8 mouse cellular contexts compared by ENCODE assay signal in the genomic region with DNA sequence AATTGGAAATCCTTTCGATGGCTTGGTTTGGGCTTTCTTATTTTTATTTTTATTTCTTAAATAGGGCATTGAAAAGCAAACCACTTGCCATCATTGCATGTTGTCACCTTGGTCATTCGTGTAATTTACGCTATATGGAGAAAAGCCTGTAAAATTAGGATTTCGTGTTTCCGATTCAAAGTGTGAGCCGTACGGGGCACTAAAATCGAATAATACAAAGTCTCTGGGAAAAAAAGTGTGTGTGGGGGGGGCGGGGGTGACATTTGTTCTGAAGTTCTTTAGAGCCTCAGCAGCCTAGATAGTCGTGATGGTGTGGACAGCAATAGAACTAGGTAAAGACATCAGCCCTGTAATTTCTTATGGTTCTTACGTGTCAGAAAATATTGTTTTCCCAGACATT. TPM values are rescaled to one million over a fixed set of nuclear protein-coding genes. Genes with fewer than 3 reads are reported as not detected.
A peak's percentile ranks its signal among the peaks of the same experiment; 100 is the strongest.
DNase-seq lines count a peak whose midpoint lies in the region; ATAC-seq and TF ChIP-seq lines count a peak whose summit lies in the region.

No protein-coding gene starts in this region.

- no peak for DNase-seq in cerebellum, adult 2 months
- DNase-seq in cerebellum, postnatal 36 days: no peak
- no peak for DNase-seq in stomach, postnatal 0 days (ENCODE audit: low spot score)
- DNase-seq in thymus, postnatal 4 days: no peak
- no peak for DNase-seq in layer of hippocampus, postnatal 10 days (ENCODE audit: low spot score in 2 of 2)

- no peak for TF ChIP-seq EP300 in stomach, postnatal 0 days (optimal IDR thresholded peaks at IDR 0.05)

- no peak for TF ChIP-seq CTCF in cerebellum, adult 2 months (IDR thresholded peaks at IDR 0.05; ENCODE audit: borderline replicate concordance, insufficient read depth, low read depth, low read length)
- TF ChIP-seq CTCF in stomach, postnatal 0 days (IDR thresholded peaks at IDR 0.05; ENCODE audit: low read depth): no peak

- no peaks in the 10 kb centered on the region for H3K4me1 ChIP-seq in cerebellum, adult 2 months (ENCODE audit: control insufficient read depth, insufficient read depth, low read length)
- peaks cover 8% of the 10 kb centered on the region for H3K4me1 ChIP-seq in megakaryocyte, embryonic 14.5 days
- H3K4me1 ChIP-seq in liver, embryonic 12.5 days: no peaks in the 10 kb centered on the region
- no peaks in the 10 kb centered on the region for H3K4me1 ChIP-seq in stomach, postnatal 0 days (replicated peaks; ENCODE audit: control insufficient read depth, insufficient read depth)

- 17% methylated on average over 11 of the region's 11 CpGs for WGBS in cerebellum, adult 2 months
- 69% methylated on average over 11 of the region's 11 CpGs for WGBS in liver, embryonic 12.5 days (ENCODE audit: insufficient replicate concordance)
- 49% methylated on average over 11 of the region's 11 CpGs for WGBS in stomach, postnatal 0 days

- peak overlapping the region; percentile 83 for H3K9ac ChIP-seq in liver, embryonic 12.5 days
- peak overlapping the region; percentile 97 for H3K9ac ChIP-seq in stomach, postnatal 0 days (ENCODE audit: low read length)

- H3K27me3 ChIP-seq in cerebellum, adult 2 months (ENCODE audit: control insufficient read depth, insufficient read depth, low read length): no peaks in the 10 kb centered on the region
- no peaks in the 10 kb centered on the region for H3K27me3 ChIP-seq in megakaryocyte, embryonic 14.5 days (replicated peaks)
- no peaks in the 10 kb centered on the region for H3K27me3 ChIP-seq in liver, embryonic 12.5 days (replicated peaks)
- no peaks in the 10 kb centered on the region for H3K27me3 ChIP-seq in stomach, postnatal 0 days (ENCODE audit: control insufficient read depth, insufficient read depth, low read length)

- peak overlapping the region; percentile 92; the same call in 1 of the 2 replicates for H3K27ac ChIP-seq in cerebellum, adult 2 months (ENCODE audit: insufficient read depth, low read length)
- peak overlapping the region; percentile 76 for H3K27ac ChIP-seq in liver, embryonic 12.5 days
- peak overlapping the region; percentile 97 for H3K27ac ChIP-seq in stomach, postnatal 0 days (replicated peaks)

- H3K36me3 ChIP-seq in megakaryocyte, embryonic 14.5 days (replicated peaks; ENCODE audit: low read length): no peaks in the 10 kb centered on the region
- no peaks in the 10 kb centered on the region for H3K36me3 ChIP-seq in liver, embryonic 12.5 days
- H3K36me3 ChIP-seq in stomach, postnatal 0 days (ENCODE audit: control insufficient read depth, insufficient read depth, low read length): no peaks in the 10 kb centered on the region

- peak overlapping the region; percentile 90 for H3K4me2 ChIP-seq in liver, embryonic 12.5 days
- H3K4me2 ChIP-seq in stomach, postnatal 0 days (replicated peaks; ENCODE audit: low read depth): peak overlapping the region; percentile 79

- TF ChIP-seq POLR2A in cerebellum, adult 2 months (IDR thresholded peaks at IDR 0.05; ENCODE audit: borderline replicate concordance, insufficient read depth, low read length): no peak

- H3K4me3 ChIP-seq in cerebellum, adult 2 months (replicated peaks; ENCODE audit: insufficient read depth, low read depth, low read length): peak overlapping the region; percentile 70
- peak overlapping the region; percentile 95 for H3K4me3 ChIP-seq in megakaryocyte, embryonic 14.5 days (replicated peaks)
- H3K4me3 ChIP-seq in liver, embryonic 12.5 days: peak overlapping the region; percentile 76
- H3K4me3 ChIP-seq in stomach, postnatal 0 days (ENCODE audit: low read depth, low read length): peak overlapping the region; percentile 79

- no peak for ATAC-seq in megakaryocyte, adult 5-6 weeks (ENCODE audit: poor library complexity, severe bottlenecking)
- no peak for ATAC-seq in liver, embryonic 12.5 days
- ATAC-seq in stomach, postnatal 0 days (ENCODE audit: low FRiP score, low TSS enrichment): no peak

- H3K9me3 ChIP-seq in megakaryocyte, embryonic 14.5 days: peaks cover 4% of the 10 kb centered on the region; the same call in 1 of the 2 replicates
- no peaks in the 10 kb centered on the region for H3K9me3 ChIP-seq in liver, embryonic 12.5 days (replicated peaks)
- no peaks in the 10 kb centered on the region for H3K9me3 ChIP-seq in stomach, postnatal 0 days (ENCODE audit: control insufficient read depth, low read length)

RNA-seq across cellular contexts. Expression of a gene that starts 1.2 kb away (rescaled TPM):
- polyA plus RNA-seq in cerebellum, adult 2 months (2012; rRNA removed): 6.1 and 6.6 TPM in 2 replicates
- polyA plus RNA-seq in megakaryocyte, embryonic 14.5 days (2012; ENCODE audit: insufficient read depth, low replicate concordance): 0.31 TPM in 1 of 2 replicates, not detected in the other
- total RNA-seq in megakaryocyte, adult 5-6 weeks (2015): 0.40 and 0.98 TPM in 2 replicates
- total RNA-seq in megakaryocyte, adult 5-6 weeks (2017): 1.2 and 1.4 TPM in 2 replicates
- 3.8 and 4.1 TPM in 2 replicates for polyA plus RNA-seq in liver, embryonic 12.5 days (2016; fragmentation: Nextera tagmentation; extraction: Ambion mirVana)
- 7.9 and 9.5 TPM in 2 replicates for polyA plus RNA-seq in stomach, postnatal 0 days (2015; fragmentation: Nextera tagmentation; extraction: Ambion mirVana)
- total RNA-seq in layer of hippocampus, postnatal 10 days (2021): 1 to 10 TPM; 6.6 TPM
